ENCODE assay signal across 8 mouse cellular contexts in genomic region chr8:80738046-80738387, GRCm38 (mm10). TPM values are rescaled to one million over a fixed set of nuclear protein-coding genes. Genes with fewer than 3 reads are reported as not detected.
DNase-seq lines count a peak whose midpoint lies in the region; ATAC-seq lines count a peak whose summit lies in the region.

No protein-coding gene starts in this region.

- peaks cover 6% of the 10 kb centered on the region for H3K4me1 ChIP-seq in brown adipose tissue, adult 24 weeks (ENCODE audit: control insufficient read depth, insufficient read depth, insufficient read length, low read length)
- H3K4me1 ChIP-seq in heart, embryonic 12.5 days (replicated peaks), result peaks cover 8% of the 10 kb centered on the region
- peaks cover 8% of the 10 kb centered on the region for H3K4me1 ChIP-seq in limb, embryonic 13.5 days

- no peaks in the 10 kb centered on the region for H3K27me3 ChIP-seq in heart, embryonic 12.5 days (replicated peaks)
- H3K27me3 ChIP-seq in limb, embryonic 13.5 days, result no peaks in the 10 kb centered on the region

- H3K4me2 ChIP-seq in heart, embryonic 12.5 days, result peak overlapping the region; percentile 96
- H3K4me2 ChIP-seq in limb, embryonic 13.5 days (replicated peaks), result peak overlapping the region; percentile 93

- WGBS in heart, embryonic 12.5 days, result 1% methylated on average over 5 of the region's 5 CpGs
- WGBS in limb, embryonic 13.5 days, result under 1% methylated on average over 5 of the region's 5 CpGs

- ATAC-seq in heart, embryonic 12.5 days (ENCODE audit: insufficient number of reproducible peaks, low FRiP score), result no peak
- no peak for ATAC-seq in limb, embryonic 13.5 days (ENCODE audit: low FRiP score, low read depth)

- H3K36me3 ChIP-seq in heart, embryonic 12.5 days, result peaks cover 22% of the 10 kb centered on the region
- H3K36me3 ChIP-seq in limb, embryonic 13.5 days, result peaks cover 22% of the 10 kb centered on the region

- no peaks in the 10 kb centered on the region for H3K9me3 ChIP-seq in heart, embryonic 12.5 days (replicated peaks)
- H3K9me3 ChIP-seq in limb, embryonic 13.5 days, result no peaks in the 10 kb centered on the region

- H3K4me3 ChIP-seq in brown adipose tissue, adult 24 weeks (ENCODE audit: insufficient read depth, low read depth, low read length), result peak overlapping the region; percentile 99
- H3K4me3 ChIP-seq in heart, embryonic 12.5 days, result peak overlapping the region; percentile 78
- peak overlapping the region; percentile 95 for H3K4me3 ChIP-seq in limb, embryonic 13.5 days

- DNase-seq in left cerebral cortex, postnatal 10 days (ENCODE audit: extremely low spot score in 1 of 2, low spot score in 2 of 2), result peak; percentile 20 to 27
- no peak for DNase-seq in left cerebral cortex, postnatal 4 days
- peak; percentile 16 for DNase-seq in skeletal muscle tissue, adult 2 months (ENCODE audit: low read depth, low spot score)
- no peak for DNase-seq in layer of hippocampus, postnatal 36 days
- DNase-seq in layer of hippocampus, postnatal 25 days (ENCODE audit: extremely low spot score in 1 of 2, low spot score in 1 of 2), result no peak

- H3K27ac ChIP-seq in brown adipose tissue, adult 24 weeks (replicated peaks; ENCODE audit: low read depth, low read length), result peak overlapping the region; percentile 85; the same call in 1 of the 2 replicates
- H3K27ac ChIP-seq in heart, embryonic 12.5 days (ENCODE audit: poor library complexity, severe bottlenecking), result peak overlapping the region; percentile 100
- peak overlapping the region; percentile 99 for H3K27ac ChIP-seq in limb, embryonic 13.5 days

- intact Hi-C loops in left cerebral cortex, postnatal 10 days (cut with DNase I), result no loop called here
- intact Hi-C loops in left cerebral cortex, postnatal 4 days (cut with DNase I), result no loop called here

- peak overlapping the region; percentile 85 for H3K9ac ChIP-seq in heart, embryonic 12.5 days
- H3K9ac ChIP-seq in limb, embryonic 13.5 days, result peak overlapping the region; percentile 95

RNA-seq across cellular contexts. Expression of gene Smarca5, which starts 1.3 kb away (rescaled TPM):
- total RNA-seq in left cerebral cortex, postnatal 10 days (2021), result 10 to 100 TPM; 41.8 to 45.3 TPM
- 10 to 100 TPM; 47.9 to 51.8 TPM for total RNA-seq in left cerebral cortex, postnatal 4 days (2021)
- 19.9 and 24.5 TPM in 2 replicates for polyA plus RNA-seq in brown adipose tissue, adult 24 weeks (2012; ENCODE audit: insufficient read depth, insufficient read length, missing spikeins)
- polyA plus RNA-seq in heart, embryonic 12.5 days (2016; fragmentation: Nextera tagmentation; extraction: Ambion mirVana), result 61.7 and 64.9 TPM in 2 replicates
- polyA plus RNA-seq in limb, embryonic 13.5 days (2015; fragmentation: Nextera tagmentation; extraction: Ambion mirVana), result 78.5 and 80.9 TPM in 2 replicates
- 10 to 100 TPM; 62.9 to 64.6 TPM for total RNA-seq in layer of hippocampus, postnatal 36 days (2021)
- total RNA-seq in layer of hippocampus, postnatal 25 days (2021), result 10 to 100 TPM; 54.1 to 58.3 TPM

Comparison
In these comparisons a context has a peak if more than half of its experiments do, and no peak if none do; other contexts are left out.
1. DNase-seq: peak in left cerebral cortex, postnatal 10 days (2 of 2) and skeletal muscle tissue, adult 2 months (single experiment); none in left cerebral cortex, postnatal 4 days (single experiment), layer of hippocampus, postnatal 36 days (0 of 2) and layer of hippocampus, postnatal 25 days (0 of 2).
2. Peak in every context shown above with its lines, with median percentiles within 50 percentile points of each other: H3K27ac ChIP-seq and H3K4me3 ChIP-seq.